Mouse (Mus musculus) monocyte, adult 59 days (primary cell): ENCODE measurements around the gene Vwa5b1. TPM values are rescaled to one million over a fixed set of nuclear protein-coding genes. Genes with fewer than 3 reads are reported as not detected.

Experiments used
- total RNA-seq, 2 experiments: library from RNA; stranded (reverse); gene quantifications; one replicate each; pipeline ENCODE4 v1.2.4; 2023

Gene Vwa5b1
- total RNA-seq: not detected

GRCm38 (mm10) chr4:138635428-138636145 is at the start of gene Vwa5b1:
TSS of gene Vwa5b1 (minus strand) at chr4:138635884.

Other genes starting within 250 kb of the Vwa5b1 start
- not detected for gene Fam43b, start 239.4 kb downstream of the Vwa5b1 start, total RNA-seq
- gene Mul1, start 201.2 kb downstream of the Vwa5b1 start, total RNA-seq: 10 to 100 TPM; 28.2 to 32.0 TPM
- under 1 TPM; 0.21 to 0.30 TPM for gene Camk2n1, start 181.6 kb downstream of the Vwa5b1 start, total RNA-seq
- not detected for gene Pla2g2c, start 88.9 kb upstream of the Vwa5b1 start, total RNA-seq
- gene Ubxn10, start 101.3 kb upstream of the Vwa5b1 start, total RNA-seq: not detected
- not detected for gene Pla2g2f, start 121.7 kb upstream of the Vwa5b1 start, total RNA-seq
- 1 to 10 TPM; 3.2 to 3.5 TPM for gene Pla2g2d, start 139.9 kb upstream of the Vwa5b1 start, total RNA-seq
- gene Pla2g5, start 227.6 kb upstream of the Vwa5b1 start, total RNA-seq: not detected
- not detected for gene Gm13030, start 238.1 kb upstream of the Vwa5b1 start, total RNA-seq
- gene Pla2g2e, start 242.1 kb upstream of the Vwa5b1 start, total RNA-seq: not detected